Mouse (Mus musculus) spleen, adult 2 months (tissue): ENCODE data around the gene Mov10.

ENCODE experiments used
- CTCF ChIP-seq: fragments of 200-500 bp; IDR thresholded peaks from 2 replicates; pipeline ENCODE4 v1.5.1; 2011; ENCODE audit warnings: mild to moderate bottlenecking, inconsistent platforms; ENCODE audit not compliant: insufficient read depth, insufficient read length, insufficient replicate concordance; ENCODE audit errors: extremely low read depth
- POLR2A ChIP-seq: fragments of 200-500 bp; IDR thresholded peaks from 2 replicates; pipeline ENCODE4 v1.6.1; 2011; ENCODE audit warnings: low read depth, low read length, inconsistent platforms

GRCm38 (mm10) chr3:104811752-104812151, 6.6 kb downstream of the Mov10 start:
- TF ChIP-seq CTCF: no peak
- no peak for TF ChIP-seq POLR2A
